Mouse (Mus musculus): ENCODE data around the gene Olfr330. TPM values are rescaled to one million over a fixed set of nuclear protein-coding genes. Genes with fewer than 3 reads are reported as not detected.

The Olfr330 gene
- polyA plus RNA-seq (2015; fragmentation: Illumina TruSeq; extraction: RNeasy Lipid Tissue Mini Kit (QIAGEN cat#74804); ENCODE audit: low read depth, low replicate concordance), result not detected

GRCm38 (mm10) chr11:58534736-58535135 is at the start of gene Olfr330:
Olfr330 (minus strand) TSS chr11:58534836.

GRCm38 (mm10) chr11:58577430-58577829 is 42.8 kb upstream of the Olfr330 start, which contains the start of gene Olfr325:
Olfr325 (plus strand) TSS chr11:58577730.

GRCm38 (mm10) chr11:58570405-58570804 is 35.8 kb upstream of the Olfr330 start, which contains the start of gene Olfr224:
Olfr224 (minus strand) TSS chr11:58570553.

GRCm38 (mm10) chr11:58555536-58555935 is 20.9 kb upstream of the Olfr330 start, which contains the start of gene Olfr328:
Olfr328 (minus strand) TSS chr11:58555636.

GRCm38 (mm10) chr11:58546322-58546721 is 11.7 kb upstream of the Olfr330 start, which contains the start of gene Olfr329-ps:
Olfr329-ps (minus strand) TSS chr11:58546422.

GRCm38 (mm10) chr11:58502472-58502871 is 32.2 kb downstream of the Olfr330 start, which contains the start of gene Olfr331:
Olfr331 (minus strand) TSS chr11:58502572.

GRCm38 (mm10) chr11:58492455-58492854 is 42.2 kb downstream of the Olfr330 start, which contains the start of gene Olfr332:
Olfr332 (minus strand) TSS chr11:58492555.

Other genes starting within 250 kb of the Olfr330 start
- gene Zfp692, start 227.8 kb downstream of the Olfr330 start, polyA plus RNA-seq (2015; fragmentation: Illumina TruSeq; extraction: RNeasy Lipid Tissue Mini Kit (QIAGEN cat#74804); ENCODE audit: low read depth, low replicate concordance), result 26.8 TPM
- 35.8 TPM for gene Zfp672, start 204.5 kb downstream of the Olfr330 start, polyA plus RNA-seq (2015; fragmentation: Illumina TruSeq; extraction: RNeasy Lipid Tissue Mini Kit (QIAGEN cat#74804); ENCODE audit: low read depth, low replicate concordance)
- 37.3 TPM for gene Sh3bp5l, start 204.1 kb downstream of the Olfr330 start, polyA plus RNA-seq (2015; fragmentation: Illumina TruSeq; extraction: RNeasy Lipid Tissue Mini Kit (QIAGEN cat#74804); ENCODE audit: low read depth, low replicate concordance)
- not detected for gene Lypd8, start 155.8 kb downstream of the Olfr330 start, polyA plus RNA-seq (2015; fragmentation: Illumina TruSeq; extraction: RNeasy Lipid Tissue Mini Kit (QIAGEN cat#74804); ENCODE audit: low read depth, low replicate concordance)
- gene 1810065E05Rik, start 113.7 kb downstream of the Olfr330 start, polyA plus RNA-seq (2015; fragmentation: Illumina TruSeq; extraction: RNeasy Lipid Tissue Mini Kit (QIAGEN cat#74804); ENCODE audit: low read depth, low replicate concordance), result not detected
- gene Gm12253, start 102.3 kb downstream of the Olfr330 start, polyA plus RNA-seq (2015; fragmentation: Illumina TruSeq; extraction: RNeasy Lipid Tissue Mini Kit (QIAGEN cat#74804); ENCODE audit: low read depth, low replicate concordance), result not detected
- not detected for gene Lypd9, start 81.9 kb downstream of the Olfr330 start, polyA plus RNA-seq (2015; fragmentation: Illumina TruSeq; extraction: RNeasy Lipid Tissue Mini Kit (QIAGEN cat#74804); ENCODE audit: low read depth, low replicate concordance)
- gene Olfr30, start 72.6 kb downstream of the Olfr330 start, polyA plus RNA-seq (2015; fragmentation: Illumina TruSeq; extraction: RNeasy Lipid Tissue Mini Kit (QIAGEN cat#74804); ENCODE audit: low read depth, low replicate concordance), result not detected
- gene Olfr332, start 42.3 kb downstream of the Olfr330 start, polyA plus RNA-seq (2015; fragmentation: Illumina TruSeq; extraction: RNeasy Lipid Tissue Mini Kit (QIAGEN cat#74804); ENCODE audit: low read depth, low replicate concordance), result not detected
- not detected for gene Olfr331, start 32.3 kb downstream of the Olfr330 start, polyA plus RNA-seq (2015; fragmentation: Illumina TruSeq; extraction: RNeasy Lipid Tissue Mini Kit (QIAGEN cat#74804); ENCODE audit: low read depth, low replicate concordance)
- not detected for gene Olfr329-ps, start 11.6 kb upstream of the Olfr330 start, polyA plus RNA-seq (2015; fragmentation: Illumina TruSeq; extraction: RNeasy Lipid Tissue Mini Kit (QIAGEN cat#74804); ENCODE audit: low read depth, low replicate concordance)
- not detected for gene Olfr328, start 20.8 kb upstream of the Olfr330 start, polyA plus RNA-seq (2015; fragmentation: Illumina TruSeq; extraction: RNeasy Lipid Tissue Mini Kit (QIAGEN cat#74804); ENCODE audit: low read depth, low replicate concordance)
- not detected for gene Olfr224, start 35.7 kb upstream of the Olfr330 start, polyA plus RNA-seq (2015; fragmentation: Illumina TruSeq; extraction: RNeasy Lipid Tissue Mini Kit (QIAGEN cat#74804); ENCODE audit: low read depth, low replicate concordance)
- gene Olfr325, start 42.9 kb upstream of the Olfr330 start, polyA plus RNA-seq (2015; fragmentation: Illumina TruSeq; extraction: RNeasy Lipid Tissue Mini Kit (QIAGEN cat#74804); ENCODE audit: low read depth, low replicate concordance), result not detected
- not detected for gene Olfr324, start 60.3 kb upstream of the Olfr330 start, polyA plus RNA-seq (2015; fragmentation: Illumina TruSeq; extraction: RNeasy Lipid Tissue Mini Kit (QIAGEN cat#74804); ENCODE audit: low read depth, low replicate concordance)
- not detected for gene 2210407C18Rik, start 81.2 kb upstream of the Olfr330 start, polyA plus RNA-seq (2015; fragmentation: Illumina TruSeq; extraction: RNeasy Lipid Tissue Mini Kit (QIAGEN cat#74804); ENCODE audit: low read depth, low replicate concordance)
- gene Olfr323, start 95.7 kb upstream of the Olfr330 start, polyA plus RNA-seq (2015; fragmentation: Illumina TruSeq; extraction: RNeasy Lipid Tissue Mini Kit (QIAGEN cat#74804); ENCODE audit: low read depth, low replicate concordance), result not detected
- not detected for gene Trim58, start 105.6 kb upstream of the Olfr330 start, polyA plus RNA-seq (2015; fragmentation: Illumina TruSeq; extraction: RNeasy Lipid Tissue Mini Kit (QIAGEN cat#74804); ENCODE audit: low read depth, low replicate concordance)
- gene Olfr322, start 123.9 kb upstream of the Olfr330 start, polyA plus RNA-seq (2015; fragmentation: Illumina TruSeq; extraction: RNeasy Lipid Tissue Mini Kit (QIAGEN cat#74804); ENCODE audit: low read depth, low replicate concordance), result not detected
- not detected for gene Olfr320, start 146.3 kb upstream of the Olfr330 start, polyA plus RNA-seq (2015; fragmentation: Illumina TruSeq; extraction: RNeasy Lipid Tissue Mini Kit (QIAGEN cat#74804); ENCODE audit: low read depth, low replicate concordance)
- gene Olfr319, start 164.3 kb upstream of the Olfr330 start, polyA plus RNA-seq (2015; fragmentation: Illumina TruSeq; extraction: RNeasy Lipid Tissue Mini Kit (QIAGEN cat#74804); ENCODE audit: low read depth, low replicate concordance), result not detected
- gene Olfr318, start 189.2 kb upstream of the Olfr330 start, polyA plus RNA-seq (2015; fragmentation: Illumina TruSeq; extraction: RNeasy Lipid Tissue Mini Kit (QIAGEN cat#74804); ENCODE audit: low read depth, low replicate concordance), result not detected
- gene Olfr317, start 204.4 kb upstream of the Olfr330 start, polyA plus RNA-seq (2015; fragmentation: Illumina TruSeq; extraction: RNeasy Lipid Tissue Mini Kit (QIAGEN cat#74804); ENCODE audit: low read depth, low replicate concordance), result not detected
- 1.3 TPM for gene Olfr316, start 217.9 kb upstream of the Olfr330 start, polyA plus RNA-seq (2015; fragmentation: Illumina TruSeq; extraction: RNeasy Lipid Tissue Mini Kit (QIAGEN cat#74804); ENCODE audit: low read depth, low replicate concordance)
- gene Olfr315, start 238.4 kb upstream of the Olfr330 start, polyA plus RNA-seq (2015; fragmentation: Illumina TruSeq; extraction: RNeasy Lipid Tissue Mini Kit (QIAGEN cat#74804); ENCODE audit: low read depth, low replicate concordance), result not detected
- gene Olfr314, start 248.1 kb upstream of the Olfr330 start, polyA plus RNA-seq (2015; fragmentation: Illumina TruSeq; extraction: RNeasy Lipid Tissue Mini Kit (QIAGEN cat#74804); ENCODE audit: low read depth, low replicate concordance), result not detected

Data from brain, adult 10 weeks (tissue).